Mouse (Mus musculus): ENCODE data around the gene Focad.
"Not testable (repeated sequence)": the region's sequence is repeated elsewhere in the genome, so short reads cannot be mapped to it uniquely, and the experiment has no call there.

Focad gene

DNA sequence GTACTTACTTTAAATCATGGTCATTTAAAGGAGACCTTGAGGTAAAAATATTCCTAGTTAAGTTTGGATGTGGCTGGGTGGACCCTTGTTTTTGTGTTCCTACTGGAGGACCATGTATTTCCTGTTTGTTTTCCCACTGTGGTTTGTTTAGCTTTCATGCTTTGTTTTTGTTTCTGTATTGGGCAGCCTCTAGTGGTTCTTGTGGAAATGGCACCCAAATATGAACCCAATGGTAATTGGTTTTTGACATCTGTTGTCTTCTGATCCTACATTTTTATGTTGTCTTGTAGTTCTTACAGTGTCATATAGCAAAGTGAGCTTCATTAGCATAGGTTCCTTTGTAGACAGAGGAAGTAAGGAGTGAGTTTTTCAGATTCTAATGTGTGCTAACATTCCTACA, 207.9 kb downstream of the Focad start:
- no peak for DNase-seq (ENCODE audit: low spot score in 2 of 2)

DNA sequence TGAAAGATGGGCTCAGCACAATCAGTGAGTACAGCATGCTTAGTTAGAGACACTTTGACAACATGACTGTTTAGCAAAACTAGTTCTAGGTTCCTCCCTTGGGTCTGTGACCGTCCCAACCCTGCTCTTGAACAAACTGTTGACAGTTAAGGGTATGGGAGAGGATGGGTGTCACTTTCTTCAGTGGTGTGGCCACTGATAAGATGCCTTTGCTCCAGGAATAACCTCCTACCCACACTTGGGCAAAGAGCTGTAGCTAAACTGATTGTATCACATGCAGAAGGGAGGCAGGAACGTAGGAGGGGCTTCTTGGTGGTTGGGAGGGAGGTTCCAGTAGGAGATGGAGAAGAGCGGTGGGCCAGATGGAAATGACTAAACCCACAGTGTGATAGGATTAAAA, 213.3 kb downstream of the Focad start:
- DNase-seq (ENCODE audit: low spot score in 2 of 2): no peak

DNA sequence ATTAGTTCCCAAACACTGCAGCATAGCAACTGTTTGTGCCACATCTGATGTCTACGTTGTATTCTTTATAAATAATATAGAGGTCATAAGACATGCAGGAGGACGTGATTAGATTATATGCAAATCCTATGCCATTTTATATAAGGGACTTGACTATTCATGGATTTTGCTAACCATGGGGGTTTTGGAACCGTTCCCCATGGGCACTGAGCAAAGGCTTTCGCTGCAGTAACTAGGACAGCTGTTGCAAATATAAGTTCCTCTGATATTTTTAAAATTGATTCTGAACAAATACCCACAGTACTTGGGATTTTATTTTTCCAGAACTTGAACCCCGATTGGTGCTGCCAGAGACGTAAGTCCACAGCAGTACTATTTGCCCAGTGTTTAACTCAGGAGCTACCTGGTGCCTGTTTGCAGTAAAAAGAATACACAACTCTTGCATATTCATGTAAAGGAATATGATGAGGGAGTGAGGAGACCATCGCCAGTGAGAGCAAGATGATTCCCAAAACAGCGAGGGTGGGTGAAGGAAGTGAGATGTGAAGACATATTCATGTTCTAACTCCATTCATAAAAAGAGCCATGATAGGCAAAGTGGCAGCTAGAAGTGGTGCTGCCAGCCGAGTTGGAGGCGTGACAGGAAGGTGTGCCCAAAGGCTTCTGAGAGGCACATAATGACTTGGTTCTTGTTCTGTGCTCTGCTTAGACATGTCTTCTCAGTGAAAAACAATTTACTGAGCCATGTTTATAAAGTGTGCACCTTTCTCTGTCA, 214.1 kb downstream of the Focad start:
- no peak for DNase-seq (ENCODE audit: low spot score in 2 of 2)

DNA sequence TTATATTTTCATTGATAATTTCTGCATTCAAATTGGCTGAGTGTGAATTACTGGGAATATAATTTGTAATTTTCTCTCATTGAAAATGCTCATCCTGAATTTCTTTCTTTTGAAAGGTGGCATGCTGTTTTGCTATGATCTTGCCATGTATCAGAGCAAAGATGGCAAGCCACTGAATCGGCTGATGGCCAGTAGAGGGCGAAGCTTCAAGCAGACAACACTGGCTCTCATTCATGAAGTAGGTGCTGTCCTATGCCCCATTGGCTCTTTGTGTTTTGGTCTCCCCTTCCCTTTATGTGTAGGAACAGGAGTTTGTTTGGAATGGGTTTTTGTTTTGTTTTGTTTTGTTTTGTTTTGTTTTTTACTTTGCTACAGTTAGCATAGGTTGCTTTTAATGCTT, 215.2 kb downstream of the Focad start:
- peak in 1 of 2 experiments; percentile 2 for DNase-seq (ENCODE audit: low spot score in 2 of 2)

DNA sequence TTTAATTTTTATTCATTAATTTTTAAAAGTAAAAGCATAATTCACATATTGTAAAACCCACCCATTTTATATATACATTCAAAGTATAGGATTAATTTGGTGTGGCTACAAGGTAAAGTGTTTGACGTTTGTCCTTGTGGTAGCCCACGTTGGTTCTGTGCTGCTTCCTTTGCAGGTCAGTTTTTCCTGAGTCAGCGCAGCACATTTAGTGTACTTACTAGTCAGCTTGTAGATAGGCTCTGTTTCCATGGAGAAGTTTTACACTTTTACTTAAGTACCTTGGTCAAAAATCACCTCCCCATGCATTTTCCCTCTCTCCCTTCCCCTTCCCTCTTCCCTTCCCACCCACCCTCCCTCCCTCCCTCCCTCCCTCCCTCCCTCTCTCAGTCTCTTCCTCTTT, 220.5 kb downstream of the Focad start:
- no peak for DNase-seq (ENCODE audit: low spot score in 2 of 2)

DNA sequence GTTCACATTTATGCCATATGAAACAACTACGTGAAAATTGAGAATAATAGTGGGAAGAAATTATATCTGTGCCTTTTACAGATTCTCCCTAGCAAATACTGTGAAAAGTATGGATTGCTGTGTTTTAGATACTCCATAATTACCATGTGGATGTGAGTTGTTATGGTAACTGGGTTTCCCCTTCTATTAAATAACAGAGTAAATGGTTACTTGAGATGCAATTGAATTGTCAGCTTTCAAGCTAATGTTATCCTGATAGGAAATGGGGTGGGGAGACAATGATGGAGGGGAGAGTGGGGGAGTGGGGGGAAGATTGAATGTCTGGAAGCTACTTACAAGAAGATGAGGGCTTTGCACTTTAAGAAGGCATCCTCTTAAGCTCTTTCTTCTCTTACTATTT, 225.6 kb downstream of the Focad start:
- DNase-seq (ENCODE audit: low spot score in 2 of 2): no peak

DNA sequence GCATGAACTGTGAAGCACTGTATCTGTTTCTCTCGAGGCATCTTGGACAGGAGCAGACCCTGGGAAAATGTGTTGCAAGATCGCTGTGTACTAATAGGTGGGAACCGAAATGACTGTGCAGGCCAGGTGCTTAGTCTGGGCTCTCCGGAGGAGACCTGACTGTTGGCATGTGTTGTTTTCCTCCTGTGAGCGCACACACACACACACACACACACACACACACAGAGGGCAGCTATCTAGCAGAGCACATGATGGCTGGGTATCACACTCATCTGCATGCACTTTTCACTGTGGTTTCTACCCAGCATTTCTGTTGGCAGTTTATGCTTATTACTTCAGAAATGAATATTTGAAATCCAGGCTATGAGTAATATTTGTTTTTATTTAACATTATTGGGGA, 231.0 kb downstream of the Focad start:
- DNase-seq (ENCODE audit: low spot score in 2 of 2): no peak

DNA sequence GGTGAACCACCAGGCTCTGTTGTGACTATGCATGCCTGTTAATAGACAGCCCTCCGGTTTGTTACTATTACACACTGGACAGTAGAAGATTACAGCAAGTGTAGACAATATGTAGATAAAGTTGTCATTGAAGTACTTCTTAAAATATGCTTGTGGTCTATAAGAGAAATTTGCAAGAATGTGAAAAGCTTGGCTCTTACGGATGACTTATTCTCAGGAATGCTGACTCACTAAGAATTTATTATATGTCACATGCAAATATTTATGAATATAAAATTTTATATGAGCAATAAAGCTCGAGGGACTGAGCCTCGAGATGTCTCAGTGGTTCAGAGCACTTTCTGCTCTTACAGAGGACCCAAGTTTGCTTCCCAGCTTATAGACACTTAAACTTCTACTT, 240.1 kb downstream of the Focad start:
- no peak for DNase-seq (ENCODE audit: low spot score in 2 of 2)

DNA sequence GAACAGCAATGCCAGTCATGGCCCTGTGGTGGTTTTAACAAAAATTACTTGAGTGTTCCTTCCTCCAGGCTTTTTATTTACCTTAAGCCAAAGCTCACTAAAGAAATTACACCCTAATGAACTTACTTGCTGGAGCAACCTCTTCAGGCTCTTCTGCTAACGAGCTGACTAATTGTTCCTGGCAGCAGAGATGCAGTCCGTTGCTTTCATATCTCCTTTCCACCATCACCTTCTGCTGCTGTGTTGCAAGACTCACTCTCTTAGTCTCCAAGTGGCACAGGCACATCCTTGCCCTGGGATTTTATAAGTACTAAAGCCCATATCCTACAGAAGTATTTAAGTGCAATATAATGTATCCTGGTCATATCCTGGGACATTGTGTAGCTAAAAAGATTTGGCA, 242.3 kb downstream of the Focad start:
- no peak for DNase-seq (ENCODE audit: low spot score in 2 of 2)

DNA sequence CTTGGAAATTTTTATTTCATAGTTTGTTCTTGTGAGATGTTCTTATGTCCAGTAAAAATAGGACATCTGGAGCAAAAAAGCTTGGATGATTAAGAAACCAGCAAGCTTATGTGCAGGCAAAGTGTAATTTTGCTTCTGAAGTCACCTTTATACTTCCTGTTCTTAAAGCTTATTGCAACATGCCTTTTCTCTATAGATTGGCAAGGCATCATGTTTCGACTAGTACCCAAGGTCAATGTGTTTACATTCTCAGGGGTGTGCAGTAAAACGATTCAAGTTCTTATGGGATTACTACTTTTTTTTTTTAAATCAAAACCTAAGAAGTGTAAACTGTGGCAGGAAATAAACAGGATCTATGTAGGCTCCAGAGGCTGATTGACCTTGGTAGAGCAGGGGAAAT, 242.9 kb downstream of the Focad start:
- DNase-seq (ENCODE audit: low spot score in 2 of 2): no peak

DNA sequence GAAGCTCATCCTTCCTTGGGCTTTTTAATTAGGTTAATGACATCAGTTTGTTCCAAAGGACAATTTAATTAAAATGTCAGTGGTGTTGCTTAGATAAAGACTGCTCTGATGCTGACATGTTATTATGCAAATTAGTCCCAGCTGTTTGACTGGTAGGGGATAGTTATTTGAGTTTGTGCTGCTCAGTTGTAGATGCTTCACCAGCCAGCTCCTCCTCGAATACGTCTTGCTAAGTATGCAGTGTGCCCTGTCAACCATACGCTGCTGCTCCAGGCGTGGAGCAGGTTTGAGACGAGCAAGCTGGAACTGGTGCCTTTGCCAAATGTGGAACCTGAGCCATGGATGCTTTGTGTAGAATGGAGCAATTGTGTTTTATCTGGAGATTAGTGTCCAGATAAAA, 243.7 kb downstream of the Focad start:
- no peak for DNase-seq (ENCODE audit: low spot score in 2 of 2)

DNA sequence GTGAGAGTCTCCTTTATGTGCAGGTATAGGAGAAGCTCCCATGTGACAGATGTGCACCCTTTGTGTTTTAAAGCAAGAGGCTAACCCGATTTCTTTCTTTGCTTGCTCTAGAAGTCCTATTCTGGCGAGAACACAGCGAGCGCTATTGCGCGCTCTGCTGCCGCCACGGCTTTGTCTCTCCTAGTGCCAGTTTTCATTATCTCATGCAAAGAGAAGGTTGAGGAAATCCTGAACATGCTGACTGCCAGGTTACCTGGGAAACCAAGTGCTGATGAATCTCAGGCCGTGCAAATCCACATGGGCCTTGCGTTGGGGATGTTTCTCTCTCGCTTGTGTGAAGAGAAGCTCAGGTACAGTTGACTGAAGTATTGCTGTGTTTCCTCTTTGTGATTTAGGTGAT, 250.0 kb downstream of the Focad start:
- no peak for DNase-seq (ENCODE audit: low spot score in 2 of 2)

DNA sequence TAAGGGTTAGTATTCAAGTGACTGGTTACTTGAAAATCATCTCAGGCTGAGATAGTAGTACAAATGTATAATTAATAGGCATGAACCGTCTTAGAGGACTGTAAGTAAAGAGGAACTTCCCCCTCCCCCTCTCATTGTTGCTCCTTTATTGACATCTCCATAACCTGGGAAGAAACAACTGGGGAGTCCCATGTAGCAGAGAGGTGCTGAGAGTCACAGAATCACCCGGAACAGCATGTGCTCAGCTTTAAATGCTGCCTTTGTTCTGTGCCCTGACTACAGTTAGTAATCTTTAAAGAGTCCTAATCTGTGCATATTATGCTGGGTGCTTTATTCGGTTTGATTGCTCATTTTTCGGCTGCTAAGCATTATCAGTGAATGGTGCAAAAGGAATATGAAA, 250.6 kb downstream of the Focad start:
- DNase-seq (ENCODE audit: low spot score in 2 of 2): no peak

DNA sequence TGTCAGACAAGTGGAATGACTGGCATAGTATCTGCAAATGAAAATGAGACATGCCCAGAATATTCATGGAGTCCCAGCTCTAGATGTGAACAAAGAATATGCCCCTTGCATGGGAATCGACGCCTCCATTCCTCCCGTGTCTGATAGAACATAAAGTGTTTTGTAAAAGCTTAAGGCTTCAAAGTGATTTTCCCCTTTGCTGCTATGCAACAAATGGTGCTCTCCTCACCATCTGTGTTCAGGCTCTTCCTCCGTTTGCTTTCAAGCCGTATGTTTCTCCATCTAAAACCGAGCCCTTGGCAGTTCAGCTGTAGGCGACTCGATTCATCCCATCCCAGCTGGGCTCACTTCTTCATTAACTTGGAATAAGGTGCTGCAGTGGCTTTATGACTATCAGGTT, 251.5 kb downstream of the Focad start:
- no peak for DNase-seq (ENCODE audit: low spot score in 2 of 2)

DNA sequence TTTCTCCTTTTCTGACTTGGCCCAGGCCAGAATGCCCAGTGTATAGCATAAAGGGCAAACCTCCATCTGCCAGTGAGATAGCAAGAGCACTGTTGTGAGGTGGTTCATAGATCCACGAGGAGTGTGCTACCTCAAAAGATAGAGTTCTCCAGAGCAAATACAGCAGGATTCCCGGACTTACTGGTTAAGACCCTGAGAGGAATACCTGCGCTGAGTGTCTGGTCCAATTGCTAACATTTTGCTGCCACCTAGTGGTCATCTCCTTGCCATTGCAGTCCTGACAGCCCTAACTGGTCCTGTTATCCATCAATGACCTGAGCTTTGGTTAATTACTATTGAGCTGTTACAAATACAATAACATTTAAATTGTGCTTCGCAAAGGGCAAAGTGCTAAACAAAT, 256.5 kb downstream of the Focad start:
- DNase-seq (ENCODE audit: low spot score in 2 of 2): peak; percentile 50 to 63

DNA sequence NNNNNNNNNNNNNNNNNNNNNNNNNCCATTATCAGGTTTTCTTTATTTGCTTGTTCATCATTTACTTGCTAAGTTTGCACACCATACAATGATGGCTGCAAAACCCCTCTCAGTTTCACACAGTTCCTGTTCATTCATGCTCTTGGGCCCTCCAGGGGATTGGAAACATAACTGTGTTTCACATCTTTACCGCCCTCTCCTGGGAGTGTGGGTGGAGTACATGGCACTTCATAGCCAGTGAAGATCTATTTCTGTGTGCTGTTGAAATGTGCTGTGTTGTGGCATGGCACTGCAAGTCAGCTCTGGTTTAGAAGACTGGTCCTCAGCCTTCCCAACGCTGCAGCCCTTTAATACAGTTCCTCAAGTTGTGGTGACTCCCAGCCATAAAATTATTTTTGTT, 262.2 kb downstream of the Focad start:
- DNase-seq (ENCODE audit: low spot score in 2 of 2): no peak

DNA sequence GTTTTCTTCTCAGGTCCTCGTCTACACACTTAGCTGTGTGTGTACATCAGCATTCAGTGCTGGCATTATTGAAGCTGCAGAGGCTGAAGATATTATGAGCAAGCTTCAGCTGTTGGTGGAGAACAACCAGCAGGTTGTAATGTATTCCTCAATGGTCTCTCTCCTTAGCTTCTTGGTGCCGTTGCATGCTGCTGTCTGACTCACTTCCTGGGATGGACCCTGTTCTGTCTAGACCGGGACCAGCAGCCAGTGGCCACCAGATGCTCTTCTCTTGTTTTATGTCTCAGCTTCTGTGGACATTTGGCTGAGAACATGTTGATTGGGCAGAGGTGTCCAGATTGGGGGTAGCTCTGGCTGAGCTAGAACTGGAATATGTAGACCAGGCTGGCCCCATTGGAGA, 263.0 kb downstream of the Focad start:
- DNase-seq (ENCODE audit: low spot score in 2 of 2): no peak

DNA sequence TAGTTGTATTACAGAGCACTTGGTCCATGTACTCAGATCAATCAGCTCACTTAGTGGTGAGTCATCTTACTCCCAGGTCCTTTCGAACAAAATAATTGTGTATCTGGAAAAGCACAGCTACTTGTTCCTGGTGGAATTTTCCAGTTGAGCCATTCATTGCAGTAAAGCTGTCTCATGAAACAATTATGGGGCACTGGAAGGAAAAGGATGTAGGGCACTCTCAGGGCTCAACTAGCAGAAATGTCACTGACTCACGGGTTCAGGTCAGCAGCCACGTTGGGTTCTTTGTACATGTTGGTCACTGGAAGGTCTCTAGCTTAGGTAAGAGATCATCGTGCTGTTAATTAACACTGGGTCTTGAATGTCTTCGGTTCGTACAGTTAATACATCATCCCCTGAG, 275.5 kb downstream of the Focad start:
- no peak for DNase-seq (ENCODE audit: low spot score in 2 of 2)

DNA sequence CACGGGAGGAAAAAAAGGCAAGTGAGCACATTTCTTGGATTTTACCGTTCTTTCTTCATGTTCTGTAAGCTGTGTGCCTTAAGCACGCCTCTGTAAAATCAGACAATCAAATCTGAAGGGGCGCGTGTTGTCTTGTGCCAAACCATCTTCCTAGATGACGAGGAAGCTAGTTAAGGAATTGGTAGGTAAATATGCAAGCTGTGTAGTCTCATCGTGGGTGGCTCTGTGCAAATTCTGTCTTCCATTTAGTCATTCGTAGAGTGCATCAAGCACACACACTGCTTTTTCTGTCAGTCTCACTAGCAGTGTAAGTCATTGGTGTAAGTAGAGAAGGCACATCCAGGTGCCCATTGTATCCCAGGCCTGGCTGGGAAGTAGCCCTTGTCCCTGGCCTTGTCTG, 276.4 kb downstream of the Focad start:
- no peak for DNase-seq (ENCODE audit: low spot score in 2 of 2)

DNA sequence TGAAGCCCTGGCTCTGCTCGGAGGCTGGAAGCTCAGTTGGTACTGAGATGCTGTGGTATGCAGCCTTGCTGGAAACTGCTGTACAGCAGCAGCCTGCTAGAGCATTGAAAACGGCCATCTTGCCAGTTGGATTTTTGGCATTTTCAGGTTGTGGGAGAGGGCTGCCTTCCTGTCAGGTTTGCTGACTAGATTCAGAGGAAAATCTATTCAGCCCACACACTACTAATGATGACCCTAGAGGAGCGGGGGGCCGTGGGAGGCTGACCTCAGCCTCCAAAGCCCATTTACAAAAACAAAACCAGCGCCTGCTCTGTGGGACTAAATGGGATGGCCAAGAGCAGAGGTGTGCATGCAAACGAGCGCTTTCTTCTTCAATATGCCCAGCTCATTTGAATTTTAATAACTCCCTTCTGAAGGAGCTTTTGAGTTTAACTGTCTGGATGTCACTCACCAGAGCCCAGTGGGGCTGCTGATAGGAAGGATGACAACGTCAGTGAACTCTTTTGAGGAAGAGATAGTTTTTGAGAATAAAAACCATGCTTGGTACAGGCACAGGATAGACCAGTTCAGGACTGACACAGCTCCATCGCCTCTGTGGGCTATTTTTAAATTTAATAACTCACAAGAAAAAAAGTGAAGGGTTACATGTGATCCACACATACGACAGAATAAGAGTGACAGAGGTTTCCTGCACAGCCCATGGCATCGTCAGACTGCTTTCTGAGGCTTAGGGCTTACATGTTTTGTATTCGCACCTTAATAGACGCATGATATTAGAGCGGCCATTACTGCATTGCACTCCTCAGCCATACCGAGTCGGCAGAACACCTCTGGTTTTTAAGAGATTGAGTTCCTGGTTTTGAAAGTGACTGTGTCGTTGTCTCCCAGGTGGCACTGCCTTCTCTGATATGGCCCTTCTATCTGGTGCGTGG, 278.1 kb downstream of the Focad start:
- DNase-seq (ENCODE audit: low spot score in 2 of 2): no peak

DNA sequence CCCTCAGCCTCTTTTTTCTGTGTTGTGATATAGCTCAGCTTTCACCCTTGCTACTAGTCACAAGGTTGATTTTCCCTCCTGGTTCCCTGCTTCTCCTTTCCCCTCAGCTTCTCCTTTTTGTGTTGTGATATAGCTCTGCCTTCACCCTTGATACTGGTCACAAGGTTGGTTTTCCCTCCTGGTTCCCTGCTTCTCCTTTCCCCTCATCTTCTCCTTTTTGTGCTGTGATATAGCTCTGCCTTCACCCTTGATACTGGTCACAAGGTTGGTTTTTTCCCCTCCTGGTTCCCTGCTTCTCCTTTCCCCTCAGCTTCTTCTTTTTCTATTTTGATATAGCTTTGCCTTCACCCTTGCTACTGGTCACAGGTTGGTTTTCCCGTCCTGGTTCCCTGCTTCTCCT, 295.6 kb downstream of the Focad start:
- no peak for DNase-seq (ENCODE audit: low spot score in 2 of 2)

DNA sequence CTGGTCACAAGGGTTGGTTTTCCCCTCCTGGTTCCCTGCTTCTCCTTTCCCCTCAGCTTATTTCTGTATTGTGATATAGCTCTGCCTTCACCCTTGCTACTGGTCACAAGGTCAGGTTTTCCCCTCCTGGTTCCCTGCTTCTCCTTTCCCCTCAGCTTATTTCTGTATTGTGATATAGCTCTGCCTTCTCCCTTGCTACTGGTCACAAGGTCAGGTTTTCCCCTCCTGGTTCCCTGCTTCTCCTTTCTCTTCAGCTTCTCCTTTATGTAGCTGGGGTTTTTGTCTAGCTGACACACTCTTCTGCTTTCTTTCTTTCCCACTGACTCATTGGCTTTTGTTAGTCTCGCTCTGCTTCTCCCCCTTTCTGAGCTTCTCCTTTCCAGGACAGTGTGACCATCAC, 296.2 kb downstream of the Focad start:
- not testable (repeated sequence) for DNase-seq (ENCODE audit: low spot score in 2 of 2)

DNA sequence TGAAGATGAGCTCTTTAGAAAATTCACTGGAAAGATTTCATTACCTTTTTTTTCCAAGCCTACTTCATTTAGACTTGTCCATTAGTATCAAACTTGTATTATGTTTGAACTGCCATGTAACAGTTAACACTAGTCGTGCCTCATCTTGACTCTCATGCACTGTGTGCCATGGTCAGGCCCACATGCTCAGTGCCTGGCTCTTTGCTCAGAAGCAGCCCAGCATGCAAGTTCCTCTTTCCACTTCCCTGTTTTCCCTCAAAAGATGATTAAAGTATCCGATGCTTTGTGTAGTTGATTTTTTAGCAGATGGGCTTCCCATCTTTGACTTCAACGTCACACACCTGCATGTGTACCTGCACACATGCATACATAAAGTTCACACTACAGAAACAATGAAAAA, 301.3 kb downstream of the Focad start:
- no peak for DNase-seq (ENCODE audit: low spot score in 2 of 2)

Measured in natural killer cell, adult 2 months (primary cell).